Mouse (Mus musculus) frontal cortex, adult (tissue): ENCODE data around the gene Nav2.

ENCODE experiments used
- ATAC-seq: cut with Nextera tagmentation; 2 replicates; pipeline ENCODE4 v1.9.2; 2017; ENCODE audit warnings: mild to moderate bottlenecking, moderate library complexity, mixed read lengths; ENCODE audit not compliant: low TSS enrichment

The Nav2 gene

GRCm38 (mm10) chr7:49094531-49094930, 186.0 kb downstream of the Nav2 start:
- ATAC-seq = 0 out of 2 replicates have a peak, but pooled peaks have one; percentile 27

DNA sequence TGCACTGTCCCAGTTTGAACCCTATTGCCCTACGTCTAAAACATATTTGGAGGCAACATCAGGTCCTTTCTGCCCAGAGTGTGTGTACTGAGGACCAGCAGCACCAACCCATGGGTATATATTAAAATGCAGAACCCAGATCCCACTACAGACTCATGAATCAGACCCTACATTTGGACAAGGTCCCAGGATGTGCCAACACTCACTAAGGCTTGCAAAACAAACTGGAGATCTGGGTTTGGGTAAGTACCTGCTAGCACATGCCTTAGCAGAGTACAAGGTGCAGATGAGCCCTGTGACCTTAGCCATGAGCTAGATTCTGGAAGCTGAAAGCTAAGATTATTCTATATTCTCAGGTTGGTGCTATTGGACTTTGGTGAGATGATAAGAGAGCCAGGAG, 192.8 kb downstream of the Nav2 start:
- ATAC-seq = no peak

DNA sequence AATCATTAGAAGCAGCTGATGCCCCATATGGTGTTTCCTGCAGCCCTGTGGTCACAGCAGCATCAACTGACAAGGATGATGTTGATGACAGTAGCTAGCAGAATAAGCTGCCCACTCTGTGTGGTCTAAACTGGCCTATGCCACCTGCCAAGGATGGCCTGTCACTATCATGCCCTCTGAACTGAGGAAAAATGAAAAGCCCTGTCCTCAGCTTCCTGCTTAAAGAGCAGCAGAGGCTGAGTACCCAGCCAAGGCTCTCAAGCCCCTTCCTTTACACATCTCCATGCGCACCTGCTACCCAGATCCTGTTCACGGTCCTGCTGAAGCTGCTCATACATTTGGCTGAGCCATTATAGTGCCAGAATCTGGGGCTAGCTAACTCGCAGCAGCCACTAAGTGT, 193.7 kb downstream of the Nav2 start:
- ATAC-seq = no peak

DNA sequence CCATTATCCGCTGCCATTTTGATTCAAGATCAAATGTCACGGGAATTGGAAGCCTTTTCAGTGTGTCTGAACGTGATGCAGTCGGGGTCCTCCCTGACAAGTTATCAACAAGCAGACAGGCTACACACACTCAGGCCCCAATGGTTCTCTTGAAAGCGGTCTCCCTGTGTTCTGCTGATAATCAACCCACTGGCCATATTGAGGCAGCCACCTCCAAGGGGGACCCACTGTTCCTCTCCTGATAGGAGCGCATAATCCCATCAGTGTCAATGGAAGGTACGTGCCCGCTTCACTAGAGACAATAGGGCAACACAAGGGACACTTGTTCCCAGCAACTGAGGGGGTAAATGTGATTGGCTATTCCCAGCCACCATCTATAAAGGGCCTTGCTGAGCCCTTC, 195.9 kb downstream of the Nav2 start:
- ATAC-seq = no peak

GRCm38 (mm10) chr7:49104793-49105192, 196.3 kb downstream of the Nav2 start:
- no peak for ATAC-seq

GRCm38 (mm10) chr7:49105501-49105900, 197.0 kb downstream of the Nav2 start:
- no peak for ATAC-seq

- peak; percentile 52; the same call in 1 of the 2 replicates for ATAC-seq
Measured at GRCm38 (mm10) chr7:49108076-49108475, 199.6 kb downstream of the Nav2 start.

GRCm38 (mm10) chr7:49119016-49119415, 210.5 kb downstream of the Nav2 start:
- ATAC-seq = peak; percentile 70

- ATAC-seq = no peak
Measured at GRCm38 (mm10) chr7:49119794-49120487, 211.4 kb downstream of the Nav2 start.

GRCm38 (mm10) chr7:49120488-49120864, 212.0 kb downstream of the Nav2 start:
- ATAC-seq = no peak

DNA sequence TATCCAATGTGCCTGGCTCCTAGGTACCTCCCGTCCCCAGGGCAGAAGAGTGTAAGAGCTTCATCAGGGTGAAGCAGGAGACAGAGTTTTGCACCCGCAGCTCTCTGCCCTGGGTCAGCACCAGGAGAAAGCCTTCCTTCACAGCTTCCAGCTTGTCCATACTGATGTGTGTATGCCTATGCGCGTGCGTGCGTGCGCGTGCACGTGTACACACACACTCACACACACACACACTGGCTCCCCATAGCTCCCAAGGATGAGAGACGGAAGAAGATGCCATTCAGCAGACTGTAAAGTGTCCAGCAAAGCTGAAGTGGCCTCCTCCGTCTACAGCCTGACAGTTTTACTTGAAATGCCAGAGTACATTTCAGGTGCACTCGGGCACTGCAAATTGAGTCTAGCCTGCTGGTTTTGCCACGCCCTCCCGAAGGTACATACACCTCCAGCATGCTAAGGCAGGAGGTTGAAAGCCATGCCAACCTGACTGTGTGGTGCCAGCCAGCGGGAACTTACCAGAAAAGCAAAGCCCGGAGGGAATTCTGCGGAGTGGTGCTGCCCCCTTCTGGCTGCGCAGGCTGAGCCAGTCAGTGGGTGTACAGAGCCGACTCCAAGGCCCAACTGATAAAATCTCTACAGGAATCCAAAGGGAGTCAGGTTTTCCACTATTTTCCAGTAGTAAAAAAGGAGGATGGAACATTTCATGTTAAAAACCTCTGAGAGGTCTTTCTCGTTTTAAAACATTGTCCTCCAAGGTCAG, 212.6 kb downstream of the Nav2 start:
- ATAC-seq = peak; percentile 72

DNA sequence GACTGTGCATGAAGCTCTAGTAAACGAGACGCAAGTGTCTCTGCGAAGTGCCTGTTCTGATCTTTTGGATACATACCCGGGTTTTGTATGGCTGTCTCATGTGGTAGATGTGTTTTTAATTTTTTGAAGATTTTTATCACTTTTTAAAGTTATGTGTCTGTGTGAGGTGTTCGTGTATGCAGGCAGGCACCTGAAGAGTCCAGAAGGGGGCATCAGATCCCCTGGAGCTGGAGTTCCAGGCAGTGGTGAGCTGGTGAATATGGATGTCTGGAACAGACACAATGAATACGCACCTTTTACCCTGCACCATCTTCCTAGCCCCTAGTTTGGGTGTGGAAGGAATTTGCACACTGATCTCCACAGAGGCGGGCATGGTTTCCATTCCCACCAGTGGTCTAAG, 214.0 kb downstream of the Nav2 start:
- no peak for ATAC-seq

DNA sequence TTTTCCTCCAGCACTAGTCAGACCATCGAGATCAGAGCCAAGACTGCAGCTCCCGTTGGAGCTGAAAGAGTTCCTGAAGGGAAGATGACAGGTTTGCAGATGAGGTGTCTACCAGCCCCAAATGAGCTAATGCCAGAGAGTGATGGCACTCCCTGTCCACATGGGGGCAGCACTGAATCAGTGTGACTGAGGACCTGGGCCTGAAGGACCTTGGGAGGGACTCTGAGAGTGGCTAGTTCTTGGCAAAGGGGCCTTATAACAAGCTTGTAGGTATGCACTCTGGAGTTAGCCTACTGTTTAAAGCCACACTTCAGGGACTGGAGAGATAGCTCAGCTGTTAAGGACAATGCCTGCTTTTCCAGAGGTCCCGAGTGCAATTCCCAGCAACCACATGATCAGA, 217.0 kb downstream of the Nav2 start:
- peak; percentile 59; the same call in 1 of the 2 replicates for ATAC-seq

DNA sequence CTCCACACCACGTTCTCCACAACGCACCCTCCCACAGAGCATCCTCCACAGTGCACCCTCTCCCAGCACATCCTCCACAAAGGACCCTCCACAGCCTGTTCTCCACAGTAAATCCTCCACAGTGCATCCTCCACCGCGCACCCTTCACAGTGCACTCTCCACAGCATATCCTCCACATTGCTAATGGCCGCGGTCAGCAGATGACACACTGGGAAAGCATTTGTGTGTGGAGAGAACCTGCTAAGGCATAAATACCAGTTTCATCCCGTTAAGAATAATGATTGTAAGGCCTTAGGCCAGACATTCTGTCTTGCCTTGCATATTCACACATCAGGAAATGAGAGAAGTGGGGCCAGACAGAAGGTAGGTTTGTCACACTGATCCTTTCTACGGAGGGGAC, 219.7 kb downstream of the Nav2 start:
- ATAC-seq = no peak

GRCm38 (mm10) chr7:49132851-49133351, 224.4 kb downstream of the Nav2 start:
- ATAC-seq = peak; percentile 94

GRCm38 (mm10) chr7:49134396-49134795, 225.9 kb downstream of the Nav2 start:
- no peak for ATAC-seq

DNA sequence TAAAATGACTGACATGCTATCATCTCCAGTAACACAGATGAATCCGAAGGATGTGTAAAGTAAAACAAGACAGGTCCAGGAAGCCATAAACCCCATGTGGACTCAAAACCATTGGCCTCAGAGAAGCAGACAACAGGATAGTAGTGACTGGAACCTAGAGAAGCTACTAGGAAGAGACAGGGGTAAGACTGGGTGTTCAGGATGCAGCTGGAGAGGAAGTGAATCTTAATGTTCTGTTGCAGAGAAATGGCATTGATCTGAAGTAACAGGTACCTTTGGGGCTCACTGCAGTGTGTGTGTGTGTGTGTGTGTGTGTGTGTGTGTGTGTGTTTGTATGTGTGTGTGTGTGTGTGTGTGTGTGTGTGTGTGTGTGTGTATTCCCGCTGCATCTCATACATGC, 231.2 kb downstream of the Nav2 start:
- no peak for ATAC-seq

DNA sequence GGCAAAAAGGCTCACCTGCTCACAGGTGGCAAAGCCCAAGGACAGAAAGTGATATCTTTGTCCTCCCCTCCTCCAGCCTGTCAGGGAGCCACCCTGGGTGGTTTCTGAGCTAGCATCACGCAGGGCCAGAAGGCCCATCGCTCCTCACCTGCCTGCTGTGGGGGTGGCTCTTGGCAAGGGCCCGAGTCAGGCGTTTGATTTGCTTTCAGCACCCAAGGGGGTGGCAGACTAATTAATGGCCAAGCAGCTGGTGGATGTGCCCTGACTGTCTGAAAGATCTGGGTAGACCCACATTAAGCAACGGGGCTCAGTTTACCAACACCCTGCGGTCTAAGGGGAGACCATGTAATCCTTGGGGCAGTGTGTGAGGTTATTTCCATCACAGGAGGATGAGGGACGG, 235.4 kb downstream of the Nav2 start:
- ATAC-seq = no peak

GRCm38 (mm10) chr7:49145749-49146670, 237.5 kb downstream of the Nav2 start:
- ATAC-seq = peak; percentile 93

DNA sequence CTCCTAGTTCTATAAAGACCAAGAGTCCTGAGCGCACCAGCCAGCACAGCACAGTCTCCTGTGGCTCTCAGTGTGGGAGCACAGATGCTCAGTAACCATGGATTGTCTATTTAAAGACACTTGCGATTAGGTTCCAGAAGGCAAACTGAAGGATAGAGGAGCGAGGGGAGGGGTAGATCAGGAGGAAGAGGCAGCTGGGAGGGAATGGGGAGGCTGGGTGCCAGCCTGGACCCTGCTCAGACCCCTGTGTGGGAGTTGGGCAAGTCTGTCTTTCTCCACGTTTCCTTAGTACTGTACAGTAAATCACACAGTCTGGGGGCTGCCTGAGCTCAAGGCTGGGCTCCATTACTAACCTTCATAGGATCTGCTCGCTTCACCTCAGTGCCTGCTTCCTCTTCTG, 243.8 kb downstream of the Nav2 start:
- ATAC-seq = peak; percentile 92

GRCm38 (mm10) chr7:49152713-49153112, 244.2 kb downstream of the Nav2 start:
- peak; percentile 55 for ATAC-seq
